Mouse (Mus musculus) liver, embryonic 15.5 days (tissue): ENCODE measurements around the gene Sertad2. TPM values are rescaled to one million over a fixed set of nuclear protein-coding genes. Genes with fewer than 3 reads are reported as not detected.

Experiments used
- ATAC-seq: fragments of 200-750 bp; cut with Nextera tagmentation; 2 replicates; pipeline ENCODE4 v1.8.0; 2017; ENCODE audit warnings: moderate number of reproducible peaks, mild to moderate bottlenecking, moderate library complexity; ENCODE audit not compliant: insufficient read depth
- H3K27ac ChIP-seq: fragments of 300-500 bp; sonication (generic); replicated peaks from 2 replicates; pipeline ENCODE4 v1.5.1; 2015; ENCODE audit warnings: mild to moderate bottlenecking, inconsistent platforms
- H3K27me3 ChIP-seq: fragments of 300-500 bp; sonication (generic); 2 replicates; pipeline ENCODE4 v1.6.1; 2015; ENCODE audit warnings: mild to moderate bottlenecking, inconsistent platforms
- H3K36me3 ChIP-seq: fragments of 300-500 bp; sonication (generic); replicated peaks from 2 replicates; pipeline ENCODE4 v1.6.1; 2015; ENCODE audit warnings: moderate library complexity, mild to moderate bottlenecking, inconsistent platforms
- H3K4me1 ChIP-seq: fragments of 300-500 bp; sonication (generic); replicated peaks from 2 replicates; pipeline ENCODE4 v1.6.1; 2015; ENCODE audit warnings: inconsistent platforms
- H3K4me2 ChIP-seq: fragments of 300-500 bp; sonication (generic); 2 replicates; pipeline ENCODE4 v1.6.1; 2015; ENCODE audit warnings: moderate library complexity, mild to moderate bottlenecking, inconsistent platforms
- H3K4me3 ChIP-seq: fragments of 300-500 bp; sonication (generic); replicated peaks from 2 replicates; pipeline ENCODE4 v1.5.1; 2015; ENCODE audit warnings: mild to moderate bottlenecking, inconsistent platforms
- H3K9ac ChIP-seq: fragments of 300-500 bp; sonication (generic); 2 replicates; pipeline ENCODE4 v1.6.1; 2015; ENCODE audit warnings: moderate library complexity, mild to moderate bottlenecking, inconsistent platforms
- H3K9me3 ChIP-seq: fragments of 300-500 bp; sonication (generic); replicated peaks from 2 replicates; pipeline ENCODE4 v1.6.1; 2016; ENCODE audit warnings: inconsistent platforms
- WGBS: fragments of 180-500 bp; shearing (Covaris S2); methylation state at CpG from one replicate; pipeline ENCODE4 v1.1.7; 2015; ENCODE audit warnings: mixed read lengths; ENCODE audit not compliant: insufficient replicate concordance; 5-methylcytosine and 5-hydroxymethylcytosine counted together
- polyA plus RNA-seq: library from polyadenylated mRNA; unstranded; fragments of >200 nt; fragmentation: Nextera tagmentation; extraction: Ambion mirVana; gene quantifications from 2 replicates; pipeline ENCODE4 v1.2.1, GENCODE M21; 2015

The Sertad2 gene
- polyA plus RNA-seq, 1 experiment from 2014 or later, result 36.0 TPM

GRCm38 (mm10) chr11:20635646-20636045, 92.6 kb downstream of the Sertad2 start:
- peaks cover 78% of the 10 kb centered on the region for H3K4me1 ChIP-seq
- peak overlapping the region; percentile 99 for H3K4me3 ChIP-seq
- H3K4me2 ChIP-seq, result peak overlapping the region; percentile 80
- WGBS, result 20% methylated on average over 6 of the region's 6 CpGs
- no peaks in the 10 kb centered on the region for H3K27me3 ChIP-seq
- H3K27ac ChIP-seq, result peak overlapping the region; percentile 100
- no peaks in the 10 kb centered on the region for H3K9me3 ChIP-seq
- no peak for ATAC-seq
- no peaks in the 10 kb centered on the region for H3K36me3 ChIP-seq
- H3K9ac ChIP-seq, result peak overlapping the region; percentile 57

GRCm38 (mm10) chr11:20636114-20636513, 93.1 kb downstream of the Sertad2 start:
- H3K9ac ChIP-seq, result peak overlapping the region; percentile 57
- H3K4me1 ChIP-seq, result peaks cover 78% of the 10 kb centered on the region
- H3K36me3 ChIP-seq, result no peaks in the 10 kb centered on the region
- peak overlapping the region; percentile 80 for H3K4me2 ChIP-seq
- H3K9me3 ChIP-seq, result no peaks in the 10 kb centered on the region
- H3K4me3 ChIP-seq, result peak overlapping the region; percentile 99
- no peaks in the 10 kb centered on the region for H3K27me3 ChIP-seq
- 8% methylated on average over 4 of the region's 4 CpGs for WGBS
- H3K27ac ChIP-seq, result peak overlapping the region; percentile 100
- ATAC-seq, result peak; percentile 73

- Histone ChIP-seq H3K4me3 (no peak overlapping the region), H3K4me1 (peaks cover 74% of the 10 kb centered on the region), H3K9me3 (no peaks in the 10 kb centered on the region), H3K27ac (peak overlapping the region; percentile 100), H3K27me3 (no peaks in the 10 kb centered on the region), H3K4me2 (peak overlapping the region; percentile 80), H3K36me3 (no peaks in the 10 kb centered on the region), H3K9ac (no peak overlapping the region)
- ATAC-seq, result no peak
These were observed 94.0 kb downstream of the Sertad2 start for GRCm38 (mm10) chr11:20637060-20637459.

GRCm38 (mm10) chr11:20638841-20639240, 95.8 kb downstream of the Sertad2 start:
- peaks cover 74% of the 10 kb centered on the region for H3K4me1 ChIP-seq
- no peak for ATAC-seq
- WGBS, result 16% methylated on average over 3 of the region's 3 CpGs

GRCm38 (mm10) chr11:20639918-20640447, 96.9 kb downstream of the Sertad2 start:
- Histone ChIP-seq H3K9me3 (no peaks in the 10 kb centered on the region), H3K4me1 (peaks cover 63% of the 10 kb centered on the region), H3K9ac (no peak overlapping the region), H3K36me3 (no peaks in the 10 kb centered on the region), H3K4me3 (no peak overlapping the region), H3K27me3 (no peaks in the 10 kb centered on the region), H3K27ac (no peak overlapping the region), H3K4me2 (peak overlapping the region; percentile 17; the same call in 1 of the 2 replicates)
- WGBS, result 41% methylated on average over 11 of the region's 11 CpGs
- ATAC-seq, result no peak

More at GRCm38 (mm10) chr11:20638841-20639240, 95.8 kb downstream of the Sertad2 start:
- no peak overlapping the region for H3K27ac ChIP-seq
- no peaks in the 10 kb centered on the region for H3K36me3 ChIP-seq
- no peak overlapping the region for H3K4me2 ChIP-seq
- H3K4me3 ChIP-seq, result no peak overlapping the region
- no peaks in the 10 kb centered on the region for H3K27me3 ChIP-seq
- H3K9me3 ChIP-seq, result no peaks in the 10 kb centered on the region
- H3K9ac ChIP-seq, result no peak overlapping the region

- Histone ChIP-seq H3K9me3 (no peaks in the 10 kb centered on the region), H3K27ac (no peak overlapping the region), H3K36me3 (no peaks in the 10 kb centered on the region), H3K27me3 (no peaks in the 10 kb centered on the region), H3K4me1 (peaks cover 54% of the 10 kb centered on the region), H3K4me2 (no peak overlapping the region), H3K9ac (no peak overlapping the region), H3K4me3 (no peak overlapping the region)
- ATAC-seq, result no peak
- WGBS, result 83% methylated on average over 5 of the region's 5 CpGs
These were observed 99.3 kb downstream of the Sertad2 start for GRCm38 (mm10) chr11:20642321-20642720.

- Histone ChIP-seq H3K27me3 (no peaks in the 10 kb centered on the region), H3K4me1 (peaks cover 57% of the 10 kb centered on the region), H3K9ac (no peak overlapping the region), H3K4me2 (no peak overlapping the region), H3K4me3 (no peak overlapping the region), H3K9me3 (no peaks in the 10 kb centered on the region), H3K36me3 (peaks cover 6% of the 10 kb centered on the region), H3K27ac (no peak overlapping the region)
- no peak for ATAC-seq
- 69% methylated on average over 5 of the region's 5 CpGs for WGBS
These were observed 100.1 kb downstream of the Sertad2 start for GRCm38 (mm10) chr11:20643161-20643560.

GRCm38 (mm10) chr11:20644166-20644565, 101.1 kb downstream of the Sertad2 start:
- Histone ChIP-seq H3K27ac (no peak overlapping the region), H3K9me3 (no peaks in the 10 kb centered on the region), H3K4me3 (no peak overlapping the region), H3K27me3 (no peaks in the 10 kb centered on the region), H3K9ac (no peak overlapping the region), H3K4me1 (peaks cover 52% of the 10 kb centered on the region), H3K4me2 (no peak overlapping the region), H3K36me3 (peaks cover 16% of the 10 kb centered on the region)
- ATAC-seq, result no peak
- 78% methylated on average over 1 of the region's 1 CpGs for WGBS

- no peak overlapping the region for H3K4me2 ChIP-seq
- no peaks in the 10 kb centered on the region for H3K9me3 ChIP-seq
- WGBS, result 71% methylated on average over 6 of the region's 6 CpGs
- H3K36me3 ChIP-seq, result peaks cover 23% of the 10 kb centered on the region
- H3K27ac ChIP-seq, result no peak overlapping the region
- H3K9ac ChIP-seq, result no peak overlapping the region
- H3K4me3 ChIP-seq, result no peak overlapping the region
- no peak for ATAC-seq
- H3K27me3 ChIP-seq, result no peaks in the 10 kb centered on the region
- peaks cover 45% of the 10 kb centered on the region for H3K4me1 ChIP-seq
These were observed 101.8 kb downstream of the Sertad2 start for GRCm38 (mm10) chr11:20644872-20645271.

GRCm38 (mm10) chr11:20645521-20645920, 102.5 kb downstream of the Sertad2 start:
- no peak overlapping the region for H3K4me2 ChIP-seq
- H3K9ac ChIP-seq, result no peak overlapping the region
- H3K36me3 ChIP-seq, result peaks cover 30% of the 10 kb centered on the region
- WGBS, result 81% methylated on average over 3 of the region's 3 CpGs
- no peak overlapping the region for H3K4me3 ChIP-seq
- no peaks in the 10 kb centered on the region for H3K27me3 ChIP-seq
- ATAC-seq, result no peak
- H3K9me3 ChIP-seq, result no peaks in the 10 kb centered on the region
- H3K27ac ChIP-seq, result no peak overlapping the region
- peaks cover 38% of the 10 kb centered on the region for H3K4me1 ChIP-seq

GRCm38 (mm10) chr11:20646142-20646541, 103.1 kb downstream of the Sertad2 start:
- no peak overlapping the region for H3K27ac ChIP-seq
- no peak overlapping the region for H3K9ac ChIP-seq
- WGBS, result 74% methylated on average over 6 of the region's 6 CpGs
- no peaks in the 10 kb centered on the region for H3K9me3 ChIP-seq
- no peak overlapping the region for H3K4me2 ChIP-seq
- peaks cover 32% of the 10 kb centered on the region for H3K4me1 ChIP-seq
- H3K4me3 ChIP-seq, result no peak overlapping the region
- no peak for ATAC-seq
- peaks cover 36% of the 10 kb centered on the region for H3K36me3 ChIP-seq
- H3K27me3 ChIP-seq, result no peaks in the 10 kb centered on the region
